Mouse (Mus musculus): ENCODE data around the gene Tmprss5.

Tmprss5 gene

DNA sequence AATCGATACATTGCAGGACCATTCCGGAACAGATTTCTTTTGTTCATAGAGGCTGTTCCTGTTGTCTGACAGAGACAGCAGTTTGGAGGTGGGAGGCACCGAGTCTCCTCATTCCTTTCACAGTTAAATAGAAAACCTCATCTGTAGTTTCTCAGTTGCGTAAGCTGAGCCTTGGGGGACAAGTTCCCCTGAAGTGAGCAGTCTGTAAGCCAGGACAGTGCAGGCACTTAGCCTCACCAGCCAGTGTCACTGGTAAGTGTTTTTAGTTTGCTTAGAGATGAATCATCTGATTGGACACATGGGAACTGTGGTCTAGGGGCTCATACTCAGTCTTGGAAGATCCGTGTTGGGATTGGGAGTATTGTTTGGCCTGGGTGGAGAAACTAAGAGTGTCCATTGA is at the start of gene Tmprss5:
TSS of gene Tmprss5 (plus strand) at position 154 of the 400 bp plus-strand sequence.
- DNase-seq (ENCODE audit: low spot score in 2 of 2): no peak

GRCm38 (mm10) chr9:49034764-49035163 is 46.3 kb upstream of the Tmprss5 start:
- peak; percentile 10 to 59 for DNase-seq (ENCODE audit: low spot score in 2 of 2)

- DNase-seq (ENCODE audit: low spot score in 2 of 2): no peak
Measured at GRCm38 (mm10) chr9:49050901-49051300, 30.2 kb upstream of the Tmprss5 start.

GRCm38 (mm10) chr9:49051349-49051748 is 29.7 kb upstream of the Tmprss5 start:
- peak; percentile 70 to 71 for DNase-seq (ENCODE audit: low spot score in 2 of 2)

DNA sequence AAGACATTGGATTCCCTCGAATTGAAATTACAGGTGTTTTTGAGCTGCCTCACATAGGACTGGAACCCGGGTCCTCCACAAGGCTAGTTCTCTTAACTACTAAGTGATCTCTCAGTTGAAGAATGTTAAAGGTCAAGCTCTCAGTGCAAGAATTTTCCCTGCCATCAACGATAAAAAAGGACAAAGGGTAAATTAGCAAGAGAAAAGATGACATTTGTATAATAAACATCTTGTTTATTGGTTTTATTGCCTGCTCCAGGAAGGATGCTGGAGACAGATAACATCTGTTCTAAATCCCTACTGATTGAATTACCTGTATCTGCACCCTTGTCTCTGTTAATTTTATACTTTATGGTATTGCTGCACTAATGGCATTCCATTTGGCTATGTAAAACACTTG is 27.0 kb upstream of the Tmprss5 start:
- DNase-seq (ENCODE audit: low spot score in 2 of 2): no peak

DNA sequence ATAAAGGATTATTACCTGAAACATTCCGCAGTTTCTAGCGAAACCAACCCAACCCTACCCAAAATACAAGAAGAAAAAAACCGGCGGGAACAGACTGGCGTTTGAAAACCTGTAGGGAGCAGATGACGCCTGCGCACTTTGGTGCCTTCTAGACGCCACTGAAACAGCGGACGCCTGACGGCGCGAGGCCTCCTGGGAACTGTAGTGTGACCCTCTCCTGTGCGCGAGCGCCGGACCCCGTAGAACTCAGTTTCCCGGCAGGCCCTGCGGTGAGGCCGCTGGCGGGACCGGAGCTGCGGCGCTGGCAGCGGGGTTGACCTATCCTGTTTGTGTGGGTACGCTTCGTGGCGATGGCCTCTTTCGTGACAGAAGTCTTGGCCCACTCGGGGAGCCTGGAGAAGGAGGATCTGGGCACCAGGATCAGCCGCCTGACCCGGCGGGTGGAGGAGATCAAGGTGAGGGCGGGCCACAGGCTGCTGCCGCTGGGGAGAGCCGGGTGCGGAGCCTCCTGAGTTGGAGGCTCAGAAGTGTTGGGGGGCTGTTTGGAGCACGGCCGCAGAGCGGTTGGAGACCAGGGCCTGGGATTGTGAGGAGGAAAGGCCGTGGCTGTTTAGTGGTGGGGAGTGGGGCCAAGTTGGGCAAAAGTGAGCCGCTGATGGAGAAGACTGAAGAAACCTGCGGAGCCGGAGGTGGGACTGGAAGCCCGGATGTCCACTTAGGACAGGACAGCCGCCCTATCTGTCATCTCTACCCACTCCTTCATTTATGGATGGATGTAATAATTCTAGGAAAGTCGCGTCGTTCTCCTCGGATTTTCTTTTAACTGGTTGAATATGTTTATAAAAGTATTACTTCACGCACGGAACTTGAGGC is 25.5 kb upstream of the Tmprss5 start, which contains the start of gene Zw10:
TSS of gene Zw10 (plus strand) at position 281 of the 873 bp plus-strand sequence.
- DNase-seq (ENCODE audit: low spot score in 2 of 2): peak; percentile 95

DNA sequence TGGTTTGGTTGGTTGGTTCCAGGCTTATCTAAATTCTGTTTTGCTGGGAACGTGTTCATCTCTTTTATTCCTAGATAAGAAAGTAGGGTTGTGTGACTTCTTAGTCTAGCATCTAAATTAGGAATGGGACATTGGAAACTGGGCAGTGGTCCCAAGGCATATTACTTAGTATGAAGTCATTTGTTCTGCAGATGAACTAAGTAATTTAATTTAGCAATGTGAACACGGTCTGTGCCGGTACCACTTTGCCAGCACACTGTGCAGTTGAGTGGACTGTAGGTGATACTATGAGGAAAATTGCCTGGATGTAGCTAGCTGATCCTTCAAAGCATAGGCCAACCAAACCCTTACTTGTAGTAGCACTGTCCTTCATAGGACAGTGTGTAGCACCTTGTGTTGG is 4.2 kb upstream of the Tmprss5 start:
- DNase-seq (ENCODE audit: low spot score in 2 of 2): no peak

DNA sequence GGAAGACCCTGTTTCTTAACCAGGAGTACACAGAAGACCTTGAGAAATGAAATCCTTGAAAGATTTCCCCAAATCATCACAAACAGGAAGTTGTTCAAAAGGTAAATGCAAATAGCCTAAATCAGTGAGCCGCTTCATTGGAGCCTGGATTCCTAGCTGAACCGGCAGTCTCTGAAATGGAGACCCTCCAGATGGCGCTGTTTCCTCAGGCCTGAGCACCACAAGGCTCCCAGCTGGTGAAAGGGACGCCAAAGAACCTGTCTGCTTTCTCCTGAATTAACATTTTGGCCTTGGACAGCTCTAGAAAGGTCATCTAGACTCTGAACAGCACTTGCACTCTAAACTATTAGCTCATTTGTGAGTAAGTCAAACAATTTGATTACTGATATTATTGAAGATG is 501 bp downstream of the Tmprss5 start:
- DNase-seq (ENCODE audit: low spot score in 2 of 2): peak; percentile 83 to 85

GRCm38 (mm10) chr9:49087317-49087716 is 6.3 kb downstream of the Tmprss5 start:
- no peak for DNase-seq (ENCODE audit: low spot score in 2 of 2)

DNA sequence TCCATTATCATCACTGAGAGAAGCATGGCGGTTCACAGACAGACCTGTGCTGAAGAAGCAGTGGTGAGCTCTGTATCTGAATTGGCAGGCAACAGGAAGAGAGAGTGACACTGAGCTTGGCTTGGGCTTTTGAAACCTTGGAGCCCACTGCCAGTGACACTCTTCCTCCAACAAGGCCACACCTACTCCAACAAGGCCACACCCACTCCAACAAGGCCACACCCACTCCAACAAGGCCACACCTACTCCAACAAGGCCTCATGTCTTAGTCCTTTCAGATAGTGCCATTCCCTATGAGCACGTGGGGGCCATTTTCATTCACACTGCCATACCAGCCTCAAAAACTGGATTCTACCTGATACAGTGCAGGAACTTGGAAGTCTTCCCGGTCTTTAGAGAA is 17.8 kb downstream of the Tmprss5 start:
- no peak for DNase-seq (ENCODE audit: low spot score in 2 of 2)

DNA sequence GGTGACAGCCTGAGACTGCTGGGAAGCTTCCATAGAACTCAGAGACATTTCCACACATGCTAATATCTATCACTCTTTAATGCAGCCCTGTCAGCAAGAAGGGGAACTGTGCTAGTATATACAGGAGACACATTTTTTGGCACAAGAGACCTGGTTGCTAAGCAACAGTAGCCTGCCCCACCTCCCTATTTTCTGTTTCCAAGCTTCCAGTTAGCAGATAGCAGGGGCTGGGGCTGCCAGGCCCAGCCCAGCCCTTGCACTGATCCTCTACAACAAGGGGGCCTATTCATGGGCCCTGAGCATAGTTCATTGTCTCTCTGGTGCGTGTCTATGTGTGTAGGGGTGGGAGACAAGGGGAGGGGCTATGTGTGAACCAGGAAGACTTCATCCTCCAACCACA is 21.3 kb downstream of the Tmprss5 start:
- DNase-seq (ENCODE audit: low spot score in 2 of 2): no peak

DNA sequence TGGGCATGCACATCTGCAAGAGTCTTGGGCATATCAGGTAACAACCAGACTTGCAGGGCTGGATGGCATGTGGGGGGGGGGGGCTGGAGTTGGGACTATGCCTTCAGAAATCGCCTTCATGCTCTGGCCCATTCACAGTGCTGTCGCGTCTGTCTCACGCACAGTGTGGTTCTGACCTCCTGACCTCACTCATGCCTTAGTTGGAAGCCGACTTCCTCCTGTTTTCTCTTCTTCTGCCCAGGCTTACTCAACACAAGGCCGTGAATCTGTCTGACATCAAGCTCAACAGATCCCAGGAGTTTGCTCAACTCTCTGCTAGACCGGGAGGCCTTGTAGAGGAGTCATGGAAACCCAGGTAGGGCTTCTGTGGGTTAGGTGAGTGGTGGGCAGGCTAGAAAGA is 28.0 kb downstream of the Tmprss5 start:
- DNase-seq (ENCODE audit: low spot score in 2 of 2): no peak

- DNase-seq (ENCODE audit: low spot score in 2 of 2): no peak
Measured at GRCm38 (mm10) chr9:49110476-49111220, 29.6 kb downstream of the Tmprss5 start.

- no peak for DNase-seq (ENCODE audit: low spot score in 2 of 2)
Measured at GRCm38 (mm10) chr9:49111296-49111695, 30.2 kb downstream of the Tmprss5 start.

GRCm38 (mm10) chr9:49118271-49118825 is 37.3 kb downstream of the Tmprss5 start:
- DNase-seq (ENCODE audit: low spot score in 2 of 2): no peak

DNA sequence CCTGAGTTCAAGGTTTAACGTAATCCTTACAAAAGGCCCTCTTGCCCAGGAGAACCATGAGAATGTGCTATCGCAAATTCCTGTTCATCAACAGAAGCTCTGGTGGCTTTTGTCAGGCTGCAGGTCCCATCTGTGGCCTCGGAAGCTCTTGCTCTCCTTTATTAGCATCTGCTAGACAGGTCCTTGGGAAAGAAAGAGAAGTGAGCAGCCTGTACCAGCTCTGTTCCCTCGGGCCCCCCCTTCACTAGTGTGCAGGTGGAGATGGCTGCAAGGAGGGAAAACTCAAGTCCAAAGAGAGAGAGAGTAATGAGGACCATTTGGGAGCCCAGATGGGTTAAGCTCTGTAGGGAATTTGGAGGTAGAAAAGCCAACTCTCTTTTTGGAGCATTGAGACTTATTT is 38.7 kb downstream of the Tmprss5 start:
- no peak for DNase-seq (ENCODE audit: low spot score in 2 of 2)

GRCm38 (mm10) chr9:49125706-49126105 is 44.6 kb downstream of the Tmprss5 start:
- DNase-seq (ENCODE audit: low spot score in 2 of 2): no peak

GRCm38 (mm10) chr9:49130514-49131010 is 49.5 kb downstream of the Tmprss5 start:
- DNase-seq (ENCODE audit: low spot score in 2 of 2): no peak

DNA sequence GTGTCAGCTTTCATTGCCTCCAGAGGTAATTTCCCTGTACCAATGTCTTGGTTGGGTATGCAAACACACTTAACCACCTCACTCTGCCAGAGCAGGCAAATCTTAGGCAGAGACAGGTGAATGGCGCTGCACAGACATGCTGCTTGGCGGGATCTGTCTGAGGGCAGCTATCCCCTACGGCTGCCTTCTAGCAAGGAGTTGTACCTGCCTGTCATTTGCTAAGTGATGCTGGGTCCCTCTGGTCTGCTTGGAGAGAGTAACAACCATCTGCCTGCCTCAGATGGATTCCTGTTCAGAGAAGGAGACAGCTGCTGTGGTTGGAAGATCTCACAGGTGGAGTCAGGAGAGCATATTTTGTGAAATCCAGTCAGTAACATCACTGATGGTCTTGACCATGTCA is 62.8 kb downstream of the Tmprss5 start:
- no peak for DNase-seq (ENCODE audit: low spot score in 2 of 2)

DNA sequence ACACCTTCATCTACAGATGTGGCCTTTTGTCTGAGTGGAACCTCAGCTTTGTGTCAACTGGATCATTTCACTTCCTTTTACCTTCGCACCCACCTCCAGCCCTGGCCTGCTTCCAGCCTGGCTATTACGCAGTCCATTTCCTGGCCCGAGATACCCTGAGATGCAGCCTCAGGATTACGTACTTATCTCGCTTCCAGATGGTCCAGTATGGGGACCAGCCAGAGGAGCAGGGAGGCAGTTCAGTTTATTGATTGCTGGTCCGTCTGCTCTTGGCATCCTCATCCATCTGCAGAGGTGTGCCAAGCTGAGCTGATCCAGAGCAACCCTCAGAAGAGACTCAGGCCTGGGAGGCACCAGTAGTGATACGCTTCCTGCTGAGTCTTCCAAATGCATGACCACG is 64.7 kb downstream of the Tmprss5 start:
- DNase-seq (ENCODE audit: low spot score in 2 of 2): no peak

DNA sequence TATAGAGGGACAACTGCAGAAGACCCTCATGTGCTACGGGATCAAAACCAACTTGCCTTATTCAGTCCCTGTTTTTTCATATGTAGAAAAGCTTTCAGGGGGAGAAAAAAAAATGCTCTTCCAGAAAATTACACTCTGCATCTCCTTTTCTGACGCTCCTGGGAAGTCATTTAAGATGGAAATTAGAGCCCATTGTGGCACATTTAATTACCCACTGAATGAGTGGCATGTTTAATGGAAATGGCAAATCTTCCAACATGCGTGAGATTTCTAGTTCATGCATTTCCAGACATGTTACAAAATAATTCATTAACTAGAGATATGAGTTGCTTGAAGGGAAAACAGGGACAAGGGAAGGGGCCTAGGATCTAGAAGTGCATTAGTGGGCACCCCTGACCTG is 66.0 kb downstream of the Tmprss5 start:
- no peak for DNase-seq (ENCODE audit: low spot score in 2 of 2)
